Mouse (Mus musculus) cerebellum, postnatal 10 days (tissue): ENCODE data around the gene St7l.
"Not testable (repeated sequence)": the region's sequence is repeated elsewhere in the genome, so short reads cannot be mapped to it uniquely, and the experiment has no call there.

Experiments used
- DNase-seq, 2 experiments: peaks; one replicate each; pipeline ENCODE4 v3.0.0; 2021; ENCODE audit warnings: mixed read lengths in 2 of 2

The St7l gene

DNA sequence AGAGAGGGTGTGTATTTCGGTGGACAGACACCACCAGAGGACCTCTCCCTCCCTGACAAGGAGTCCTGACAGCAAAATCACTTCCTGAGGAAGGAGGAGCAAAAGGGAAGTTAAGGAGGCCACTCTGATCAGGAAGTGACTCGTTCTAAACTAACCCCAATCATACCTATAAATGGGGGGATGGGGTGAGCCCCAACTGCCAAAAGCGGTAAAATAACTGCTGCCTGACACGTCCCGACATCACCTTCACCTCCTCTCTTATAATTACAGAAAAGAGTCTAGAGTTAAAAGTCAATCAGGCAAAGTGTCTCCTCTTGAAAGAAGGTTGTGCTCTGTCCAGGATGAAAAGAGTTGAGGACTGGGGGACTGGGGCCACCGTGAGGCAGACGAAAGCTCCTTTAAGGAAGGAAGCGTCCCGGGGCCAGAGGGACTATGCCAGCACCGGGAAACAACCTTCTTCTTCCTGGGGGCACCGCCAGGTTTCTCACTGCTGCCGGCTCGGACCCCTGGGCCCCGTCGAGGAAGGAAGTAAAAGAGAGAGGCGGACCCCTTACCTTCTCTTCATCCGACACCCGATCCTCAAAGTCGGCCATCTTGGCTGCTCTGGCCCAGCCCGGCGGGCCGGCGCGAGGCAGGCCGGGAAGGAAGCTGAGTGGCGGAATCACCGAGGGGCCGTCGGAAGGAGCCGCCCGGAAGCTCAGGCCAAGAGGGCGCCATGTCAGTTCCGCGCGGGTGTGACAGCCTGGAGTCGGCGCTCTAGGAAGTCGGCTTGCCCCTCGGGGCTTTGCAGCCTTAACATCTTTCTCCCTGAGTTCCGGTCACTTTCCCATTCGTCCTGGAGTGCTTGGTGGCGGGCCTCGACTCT is at the start of gene St7l, which contains the start of gene Capza1:
Gene St7l (plus strand): TSS at position 220 of the 865 bp plus-strand sequence.
Gene Capza1 (minus strand): TSS at position 720 of the 865 bp plus-strand sequence.
- DNase-seq = peak; percentile 92 to 94

DNA sequence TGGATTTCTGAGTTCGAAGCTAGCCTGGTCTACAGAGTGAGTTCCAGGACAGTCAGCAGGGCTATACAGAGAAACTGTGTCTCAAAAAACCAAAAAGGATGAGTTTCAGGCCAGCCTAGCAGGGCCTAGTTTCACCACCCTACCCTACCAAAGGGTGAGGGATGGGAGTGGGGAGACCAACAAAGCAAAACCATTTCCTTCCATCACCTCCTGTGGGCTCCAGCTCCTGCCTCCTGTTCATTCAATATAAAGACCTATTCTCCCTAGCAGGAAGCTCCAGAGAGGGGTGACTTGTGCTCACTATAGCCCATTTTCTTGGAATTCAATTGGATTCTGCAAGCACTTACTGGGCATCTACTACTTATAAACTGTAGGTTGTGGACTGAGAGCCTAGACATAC is 49.1 kb upstream of the St7l start:
- no peak for DNase-seq

DNA sequence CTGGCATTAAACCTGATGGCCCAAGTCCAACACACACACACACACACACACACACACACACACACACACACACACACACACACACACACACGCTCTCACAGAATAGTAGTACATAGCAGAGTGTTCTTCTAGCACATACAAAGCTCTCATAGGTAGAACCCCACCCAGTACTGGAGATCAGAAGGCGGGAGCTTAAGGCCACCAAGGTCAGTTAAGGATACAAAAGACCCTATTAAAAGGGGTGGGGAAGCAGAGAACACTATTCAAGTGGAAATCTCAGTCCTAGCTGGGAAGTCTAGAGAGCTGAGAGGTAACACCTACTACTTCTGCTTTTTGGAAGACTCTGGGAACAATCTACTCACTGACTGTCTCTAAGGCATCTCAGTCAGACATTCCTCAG is 48.5 kb upstream of the St7l start:
- no peak for DNase-seq

DNA sequence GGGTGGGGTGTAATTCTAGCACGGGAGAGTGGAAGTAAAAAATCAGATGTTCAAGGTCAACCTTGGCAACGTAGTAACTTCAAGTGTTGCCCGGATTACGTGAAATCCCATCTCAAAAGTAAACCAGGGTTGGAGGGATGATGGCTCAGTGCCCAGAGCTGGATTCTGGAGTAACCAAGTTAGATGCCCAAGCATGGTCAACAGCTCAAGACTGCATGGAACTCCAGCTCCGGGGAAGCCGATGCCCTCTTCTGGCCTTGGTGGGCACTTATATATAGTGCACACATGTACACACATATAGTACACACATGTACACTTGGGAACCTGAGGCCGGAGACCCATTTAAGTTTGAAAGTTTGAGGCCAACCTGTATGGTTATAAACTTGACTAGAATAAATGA is 47.7 kb upstream of the St7l start:
- DNase-seq = no peak

DNA sequence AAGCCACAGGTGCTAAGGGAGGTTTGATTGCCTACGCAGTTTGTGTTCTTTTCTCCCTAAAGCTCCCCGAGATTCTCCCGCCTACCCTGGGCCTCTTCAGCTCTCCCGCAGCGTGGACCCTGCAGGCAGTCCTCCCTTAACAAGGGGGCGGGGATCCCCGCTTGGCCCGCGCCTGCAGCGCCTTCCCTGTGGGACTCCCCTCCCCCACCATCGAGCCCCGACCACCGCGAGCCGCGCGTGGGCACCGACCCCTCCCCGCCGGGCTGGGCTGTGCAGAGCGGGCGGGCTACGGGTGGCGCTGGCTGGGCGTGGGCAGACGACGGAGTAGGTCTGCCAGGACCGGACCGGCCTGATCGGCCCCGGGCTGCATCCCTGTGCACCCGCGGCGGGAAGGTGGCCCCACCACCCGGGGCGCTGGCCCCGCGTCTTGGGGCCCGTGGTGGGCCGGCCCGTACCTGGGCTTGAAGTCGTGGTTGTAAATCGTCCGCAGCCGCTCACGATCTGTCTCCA is 46.3 kb upstream of the St7l start:
- DNase-seq = peak; percentile 53 to 63

DNA sequence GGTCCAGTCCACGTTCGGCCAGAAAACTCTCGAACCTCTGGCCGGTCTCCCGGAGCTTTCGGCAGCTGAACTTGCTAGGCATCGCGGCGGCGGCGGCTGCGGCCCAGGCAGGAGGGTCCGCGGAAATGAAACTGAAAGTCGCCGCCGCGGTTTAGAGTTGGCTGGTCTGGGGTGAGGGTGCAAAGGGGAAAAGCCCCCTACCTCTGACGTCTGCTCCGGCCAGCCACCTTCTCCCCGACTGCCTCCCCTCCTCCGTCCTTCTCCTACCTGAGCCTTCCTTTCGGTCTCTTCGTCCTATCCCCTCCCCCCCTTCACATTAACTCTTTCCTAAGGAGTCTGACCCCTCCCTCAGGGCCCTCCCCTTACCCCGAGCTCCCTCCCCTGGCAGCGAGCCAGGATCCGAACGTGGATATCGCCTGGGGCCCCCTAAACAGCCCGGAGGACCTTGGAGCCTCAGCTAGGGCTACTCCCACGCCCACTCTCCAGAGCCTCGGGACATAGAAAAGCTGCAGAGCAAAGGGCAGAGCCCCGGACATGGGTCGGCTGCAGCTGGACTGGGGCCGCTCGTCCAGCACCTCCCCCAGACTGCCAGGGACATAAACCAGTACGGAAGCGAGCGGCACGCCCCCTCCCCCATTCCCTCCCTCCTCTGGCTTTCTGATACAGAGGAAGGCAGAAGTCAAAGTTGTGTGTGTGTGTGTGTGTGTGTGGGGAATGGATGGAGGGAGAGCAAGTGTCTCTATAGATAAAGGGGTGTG is 45.6 kb upstream of the St7l start, which contains the start of gene Mov10:
Gene Mov10 (minus strand): TSS at position 573 of the 758 bp plus-strand sequence.
- peak; percentile 63 to 65 for DNase-seq

DNA sequence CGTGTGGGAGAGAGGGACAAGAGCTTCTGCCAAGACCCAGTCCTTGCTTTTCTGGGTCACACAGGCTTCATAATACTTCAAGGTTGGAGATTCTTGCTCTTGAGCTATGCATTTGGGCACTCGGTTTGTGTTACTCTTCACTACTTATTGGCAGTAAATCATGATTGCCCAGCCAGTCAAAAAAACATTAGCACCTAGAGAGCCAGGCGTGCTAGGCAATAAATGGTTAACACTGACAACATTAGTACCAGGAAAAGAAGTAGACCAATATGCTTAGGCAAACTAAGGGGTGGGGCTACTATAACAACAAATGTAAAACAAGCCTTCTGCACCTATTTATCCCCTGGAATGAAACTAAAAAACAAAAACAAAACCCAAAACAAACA is 45.1 kb upstream of the St7l start:
- DNase-seq = no peak

DNA sequence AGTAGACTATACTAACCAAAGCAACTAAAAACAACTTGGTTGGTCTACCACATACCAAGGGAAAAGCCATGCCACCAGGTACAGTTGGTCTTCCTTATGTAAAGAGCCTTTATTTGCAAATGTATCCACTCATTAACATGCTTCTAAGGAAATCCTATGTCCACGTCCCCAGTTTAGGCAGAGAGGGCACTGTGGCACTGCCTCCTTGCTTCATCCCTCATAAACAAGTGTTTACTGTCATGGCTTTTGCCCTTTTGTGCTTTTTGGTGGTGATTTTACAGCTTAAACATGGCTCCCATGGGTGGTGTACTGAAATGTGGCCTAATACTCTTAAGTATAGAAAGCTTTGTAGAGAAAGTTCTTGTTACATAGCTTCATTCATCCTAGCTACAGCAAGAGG is 43.4 kb upstream of the St7l start:
- DNase-seq = no peak

DNA sequence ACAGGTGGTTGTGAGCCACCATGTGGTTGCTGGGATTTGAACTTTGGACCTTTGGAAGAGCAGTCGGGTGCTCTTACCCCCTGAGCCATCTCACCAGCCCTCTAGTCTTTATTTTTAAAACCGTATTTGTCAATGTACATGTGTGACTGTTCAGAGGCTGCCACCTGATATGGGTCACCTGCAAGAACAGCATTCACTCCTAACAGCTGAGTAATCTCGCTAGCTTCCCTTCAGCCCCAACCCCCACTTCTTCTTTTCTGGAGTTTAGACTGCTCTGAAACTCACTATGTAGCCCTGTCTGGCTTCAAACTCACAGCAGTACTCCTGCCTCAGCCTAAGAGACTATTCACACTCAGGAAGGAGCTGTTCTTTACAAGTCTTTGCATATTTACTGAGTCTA is 41.4 kb upstream of the St7l start:
- no peak for DNase-seq

DNA sequence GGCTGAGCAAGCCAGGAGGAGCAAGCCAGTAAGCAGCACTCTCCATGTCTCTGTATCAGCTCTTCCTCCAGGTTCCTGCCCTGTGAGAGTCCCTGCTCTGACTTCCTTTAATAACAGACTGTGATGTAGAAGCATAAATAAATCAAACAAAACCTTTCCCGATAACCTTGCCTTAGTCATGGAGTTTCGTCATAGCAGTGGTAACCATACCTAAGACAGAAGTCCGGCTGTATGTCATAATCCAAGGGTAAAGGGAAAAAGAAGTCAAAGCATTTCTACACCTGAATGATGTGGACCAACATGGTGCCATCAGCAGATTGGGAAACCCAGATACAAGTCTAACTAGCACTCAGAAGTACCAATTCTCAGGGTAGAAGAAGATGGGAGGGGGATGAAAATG is 28.0 kb upstream of the St7l start:
- no peak for DNase-seq

DNA sequence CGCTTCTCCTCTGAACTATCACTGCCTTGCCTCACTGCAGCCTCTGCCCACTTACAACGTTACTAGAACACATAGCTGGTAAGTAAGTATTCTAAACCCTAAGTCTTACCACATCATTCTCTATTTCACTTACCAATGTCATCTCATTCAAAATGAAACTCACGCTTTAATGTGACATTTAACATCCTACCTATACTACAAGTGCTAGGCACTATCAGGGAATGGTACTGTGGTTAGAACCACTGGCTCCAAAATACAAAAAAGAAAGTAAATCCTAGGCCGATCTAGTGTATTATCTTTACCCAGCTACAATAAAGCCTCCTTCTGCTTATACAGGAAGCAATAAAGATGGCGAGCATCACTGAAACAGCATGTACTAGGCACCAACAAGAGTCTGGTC is 22.8 kb upstream of the St7l start:
- DNase-seq = no peak

DNA sequence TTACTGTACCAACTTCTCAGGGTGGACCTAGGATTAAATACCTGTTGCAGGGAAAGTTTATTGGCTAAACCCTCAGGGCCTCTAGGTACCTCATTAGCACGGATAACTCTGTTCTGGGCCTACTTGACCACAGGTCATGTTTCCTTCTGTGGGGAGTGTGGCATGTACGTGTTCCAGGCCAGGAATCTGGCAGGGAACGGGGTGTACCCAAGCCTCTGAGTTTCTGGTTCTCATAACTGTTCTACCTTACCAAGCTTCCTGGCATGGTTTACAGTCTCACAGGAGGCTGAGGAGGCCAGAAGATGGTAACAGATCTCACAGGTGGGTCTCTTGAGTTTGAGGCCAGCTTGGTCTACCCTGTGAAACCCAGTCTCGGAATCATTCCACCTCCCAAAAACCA is 17.2 kb upstream of the St7l start:
- DNase-seq = no peak

DNA sequence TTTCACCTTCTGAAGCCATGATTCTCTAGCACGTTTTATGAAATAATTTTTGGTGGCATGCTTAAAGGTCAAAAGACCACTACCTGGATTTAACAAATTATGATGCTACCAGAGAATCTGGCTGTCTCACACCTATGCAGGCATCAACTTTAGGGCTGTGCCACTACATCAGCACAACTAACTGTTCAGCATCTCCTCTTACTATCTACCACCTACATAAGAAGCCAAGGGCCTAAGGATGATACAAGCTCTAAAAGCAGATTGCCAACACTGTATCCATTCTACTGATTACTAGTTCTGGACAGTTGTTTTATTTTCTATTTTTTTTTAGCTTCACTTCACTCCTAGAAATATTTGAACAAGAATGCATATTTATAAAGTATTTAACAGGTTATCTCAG is 9.3 kb upstream of the St7l start:
- no peak for DNase-seq

DNA sequence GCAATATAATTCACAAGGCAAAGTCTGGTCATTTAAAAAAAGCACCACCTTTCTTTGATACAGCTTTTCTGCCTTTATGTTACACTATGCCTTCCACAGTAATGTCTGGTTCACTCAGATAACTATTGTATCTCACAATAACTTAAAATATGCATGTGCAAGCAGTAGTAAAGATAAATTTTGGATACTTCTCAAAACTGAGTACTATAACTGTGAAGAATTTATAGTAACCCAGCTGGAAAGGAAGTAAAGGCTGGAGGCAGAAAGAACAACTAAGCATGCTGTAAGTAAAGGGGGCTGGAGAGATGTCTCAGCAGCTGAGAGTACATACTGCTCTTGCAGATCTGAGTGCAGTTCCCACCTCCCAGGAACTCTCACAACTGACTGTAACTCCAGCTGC is 8.9 kb upstream of the St7l start:
- no peak for DNase-seq

DNA sequence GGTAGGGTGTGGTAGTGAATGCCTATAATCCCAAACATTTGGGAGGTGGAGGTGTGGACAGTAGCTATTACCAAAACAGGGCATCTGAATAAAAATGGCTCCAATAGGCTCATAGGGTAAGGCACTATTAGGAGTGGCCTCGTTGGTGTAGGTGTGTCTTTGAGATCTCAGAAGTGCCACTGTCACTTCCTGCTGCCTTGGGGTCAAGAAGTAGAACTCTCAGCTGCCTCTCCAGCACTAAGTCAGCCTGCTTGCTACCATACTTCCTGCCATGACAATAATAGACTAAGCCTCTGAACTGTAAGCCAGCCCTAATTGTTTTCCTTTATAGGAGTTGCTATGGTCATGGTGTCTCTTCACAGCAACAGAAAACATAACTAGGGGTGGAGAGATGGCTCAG is 7.7 kb upstream of the St7l start:
- no peak for DNase-seq

DNA sequence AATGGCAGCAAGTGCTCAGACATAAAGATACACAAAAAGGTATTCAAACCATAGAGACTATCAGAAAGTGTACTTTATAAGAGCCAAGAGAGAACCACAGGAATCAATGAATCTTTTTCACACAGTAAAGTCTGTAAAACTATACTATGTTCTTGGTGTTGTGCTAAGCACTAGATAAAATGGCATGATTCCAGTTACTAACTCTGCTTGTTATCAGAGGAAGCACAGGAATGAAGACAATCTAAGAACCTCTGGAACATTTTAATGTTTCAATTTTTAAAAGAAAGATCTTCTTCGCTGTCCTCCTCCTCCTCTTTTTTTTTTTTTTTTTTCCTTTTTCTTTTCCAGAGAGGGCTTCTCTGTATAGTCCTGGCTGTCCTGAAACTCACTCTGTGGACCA is 5.2 kb upstream of the St7l start:
- DNase-seq = no peak

DNA sequence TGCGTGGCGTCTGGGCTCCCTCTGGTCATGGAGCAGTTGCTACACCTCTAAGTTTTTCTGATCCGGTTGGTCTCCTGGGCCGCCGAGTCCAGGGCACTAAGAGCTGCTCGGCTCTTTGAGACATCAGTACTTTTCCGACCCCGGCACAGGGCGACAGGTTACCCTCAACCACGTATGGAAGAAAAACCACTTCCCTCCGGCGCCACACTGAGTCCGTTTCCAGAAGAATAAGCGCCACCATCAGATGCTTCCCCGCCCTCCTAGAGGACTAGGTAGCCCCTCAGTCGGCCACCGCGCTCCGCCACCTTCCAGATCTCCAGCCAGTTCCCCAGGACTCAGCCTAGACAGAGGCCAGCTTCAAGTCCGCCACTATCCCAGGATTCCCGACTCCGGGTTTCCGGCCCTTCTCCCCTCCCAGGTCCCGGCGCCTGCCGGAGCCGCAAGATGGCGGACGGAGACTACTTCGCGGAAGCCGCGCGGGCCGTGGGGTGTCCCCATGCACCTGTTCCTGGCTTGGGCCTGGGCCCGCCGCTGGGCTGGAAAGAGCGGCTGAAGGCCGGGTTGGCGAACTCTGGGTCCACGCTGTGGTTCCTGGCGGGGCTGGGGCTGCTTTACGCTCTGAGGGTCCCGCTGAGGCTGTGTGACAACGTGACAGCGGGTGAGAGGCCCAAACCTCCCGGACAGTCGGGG is 991 bp downstream of the St7l start:
- DNase-seq = peak; percentile 93 to 94

DNA sequence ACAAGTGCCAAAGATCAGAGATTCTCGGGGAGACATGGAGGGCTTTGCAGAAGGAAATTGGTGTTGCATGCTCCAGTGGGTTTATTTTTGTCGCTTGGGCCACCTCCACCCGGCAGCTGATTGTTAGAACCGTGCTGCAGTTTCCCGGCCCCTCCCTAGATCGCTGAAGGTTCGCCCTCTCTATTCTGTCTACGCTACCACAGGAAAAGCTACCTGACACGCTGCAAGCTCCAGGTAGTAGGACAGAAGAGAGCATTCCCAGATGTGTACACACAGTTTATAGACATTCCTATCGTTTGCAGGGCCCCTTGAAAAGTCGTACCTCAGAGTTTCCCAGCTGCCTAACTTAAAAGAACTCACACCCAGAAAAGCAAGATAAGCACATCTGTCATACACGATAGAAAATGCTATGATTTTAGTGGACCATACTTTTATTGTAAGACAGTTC is 1.6 kb downstream of the St7l start:
- DNase-seq = no peak

DNA sequence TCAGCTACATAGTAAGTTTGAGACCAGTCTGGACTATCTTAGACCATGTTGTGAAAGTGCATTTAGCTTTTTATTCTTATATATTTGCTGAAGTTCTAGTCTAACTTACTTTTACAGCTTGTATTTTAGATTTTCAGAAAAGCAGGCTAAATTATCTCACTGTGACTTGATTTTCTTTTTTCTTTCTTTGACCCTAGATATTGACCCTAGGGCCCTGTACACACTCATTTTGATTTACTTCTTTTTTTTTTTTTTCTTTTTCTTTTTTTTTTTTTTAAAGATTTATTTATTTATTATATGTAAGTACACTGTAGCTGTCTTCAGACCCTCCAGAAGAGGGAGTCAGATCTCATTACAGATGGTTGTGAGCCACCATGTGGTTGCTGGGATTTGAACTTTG is 2.9 kb downstream of the St7l start:
- not testable (repeated sequence) for DNase-seq

DNA sequence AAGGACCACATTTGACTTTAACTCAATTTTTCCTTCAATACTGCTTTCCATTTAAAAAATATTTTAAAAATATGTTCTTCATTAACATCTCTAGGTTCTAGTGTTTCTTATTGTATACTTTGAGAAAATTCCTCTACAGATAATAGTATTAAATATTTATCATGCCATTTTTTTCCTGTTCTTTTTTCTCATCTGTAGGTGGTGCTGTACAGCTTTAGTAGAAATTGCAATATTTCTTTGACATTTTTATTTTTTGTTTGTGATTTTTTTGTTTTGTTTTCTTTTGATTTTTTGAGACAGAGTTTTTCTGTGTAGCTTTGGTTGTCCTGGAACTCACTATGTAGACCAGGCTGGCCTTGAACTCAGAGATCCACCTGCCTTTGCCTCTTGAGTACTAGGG is 5.8 kb downstream of the St7l start:
- no peak for DNase-seq

DNA sequence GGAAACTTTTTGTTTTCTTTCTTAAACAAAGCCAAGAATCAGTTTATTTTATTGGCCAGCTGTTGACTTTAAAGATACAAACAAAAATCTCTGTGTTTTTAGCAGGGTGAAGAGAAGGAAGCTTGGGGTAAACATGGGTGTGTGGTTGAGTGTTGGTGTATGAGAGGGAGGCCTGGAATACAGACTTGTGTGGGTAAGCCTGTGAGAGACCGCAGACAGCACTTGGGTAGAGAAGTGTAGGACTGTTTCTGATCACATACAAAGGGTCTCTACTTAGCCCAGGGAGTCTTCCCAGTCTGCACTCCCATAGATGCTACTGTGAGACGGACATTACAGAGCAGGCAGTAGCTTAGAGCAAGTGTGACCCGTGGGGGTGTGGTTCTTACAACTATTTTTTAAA is 24.8 kb downstream of the St7l start:
- no peak for DNase-seq

DNA sequence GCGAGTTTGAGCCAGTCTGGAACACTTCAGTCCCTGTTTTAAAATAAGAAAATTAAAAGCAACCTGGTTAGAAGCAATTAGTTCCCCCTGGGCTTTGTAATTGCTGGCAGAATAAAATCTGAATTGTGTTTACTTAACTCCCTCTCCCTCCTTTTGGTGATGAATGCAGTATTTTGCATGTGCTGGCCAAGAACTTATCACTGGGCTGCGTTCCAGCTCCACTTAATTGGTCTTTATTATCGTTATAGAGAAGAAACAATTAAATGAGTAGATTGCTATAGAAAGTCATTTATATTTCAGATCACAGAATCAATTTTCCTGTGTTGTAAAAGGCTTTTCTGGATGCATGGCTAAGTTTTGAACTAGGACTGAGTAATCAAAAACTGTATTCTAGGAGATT is 32.3 kb downstream of the St7l start:
- DNase-seq = no peak

DNA sequence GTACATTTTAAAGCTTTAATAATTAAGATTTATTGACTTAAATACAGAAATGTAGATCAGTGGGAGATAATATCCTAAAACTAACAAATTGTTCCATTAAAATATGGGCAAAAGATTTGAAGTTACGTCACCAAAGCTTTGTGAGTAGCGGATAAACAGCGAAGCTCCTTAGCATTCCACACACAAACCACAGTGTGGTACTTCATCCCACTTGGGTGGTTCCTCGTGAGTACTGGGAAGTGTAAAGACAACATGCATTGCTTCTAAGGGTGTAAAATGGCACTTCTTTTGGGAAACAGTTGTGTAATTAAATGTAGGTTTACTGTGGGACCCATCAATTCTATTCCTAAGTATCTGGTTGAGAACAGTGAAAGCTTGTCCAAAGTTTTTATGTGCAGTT is 37.3 kb downstream of the St7l start:
- no peak for DNase-seq
